Mouse (Mus musculus) heart, adult 2 months (tissue): ENCODE data around the gene Hoxb7.
A peak's percentile ranks its signal among the peaks of the same experiment; 100 is the strongest.

Source experiments
- CTCF ChIP-seq: fragments of 200-600 bp; IDR thresholded peaks from 2 replicates; pipeline ENCODE4 v1.8.1; 2022; ENCODE audit warnings: antibody characterized with exemption, mild to moderate bottlenecking, moderate library complexity
- EP300 ChIP-seq: fragments of 200-500 bp; IDR thresholded peaks from 2 replicates; pipeline ENCODE4 v1.6.1; 2011; ENCODE audit warnings: low read depth, low read length, control low read depth; ENCODE audit not compliant: insufficient read depth
- POLR2A ChIP-seq: fragments of 200-500 bp; IDR thresholded peaks from 2 replicates; pipeline ENCODE4 v1.6.1; 2011; ENCODE audit warnings: mild to moderate bottlenecking, low read depth, low read length, control low read depth; ENCODE audit not compliant: insufficient read depth

GRCm38 (mm10) chr11:96284041-96284749 lies 2.2 kb upstream of the Hoxb7 start:
- TF ChIP-seq CTCF (peak; percentile 48), POLR2A (no peak), EP300 (no peak)
